Mouse (Mus musculus) right cerebral cortex, adult 18-20 months (tissue): ENCODE measurements around the gene Tnfsfm13.

Source experiments
- DNase-seq: peaks from one replicate; pipeline ENCODE4 v3.0.0; 2022; ENCODE audit warnings: mixed read lengths

Tnfsfm13 gene

GRCm38 (mm10) chr11:69645860-69646259 is 50.0 kb downstream of the Tnfsfm13 start:
- DNase-seq, result no peak

GRCm38 (mm10) chr11:69635471-69635870 is 60.4 kb downstream of the Tnfsfm13 start:
- no peak for DNase-seq

- no peak for DNase-seq
These were observed 62.6 kb downstream of the Tnfsfm13 start for GRCm38 (mm10) chr11:69633128-69633866.
